Mouse (Mus musculus): ENCODE data around the gene Gm39115. TPM values are rescaled to one million over a fixed set of nuclear protein-coding genes. Genes with fewer than 3 reads are reported as not detected.
"Not testable (repeated sequence)": the region's sequence is repeated elsewhere in the genome, so short reads cannot be mapped to it uniquely, and the experiment has no call there.

The Gm39115 gene
- not detected in 2 replicates for polyA plus RNA-seq (2016; fragmentation: Nextera tagmentation; extraction: Ambion mirVana)

DNA sequence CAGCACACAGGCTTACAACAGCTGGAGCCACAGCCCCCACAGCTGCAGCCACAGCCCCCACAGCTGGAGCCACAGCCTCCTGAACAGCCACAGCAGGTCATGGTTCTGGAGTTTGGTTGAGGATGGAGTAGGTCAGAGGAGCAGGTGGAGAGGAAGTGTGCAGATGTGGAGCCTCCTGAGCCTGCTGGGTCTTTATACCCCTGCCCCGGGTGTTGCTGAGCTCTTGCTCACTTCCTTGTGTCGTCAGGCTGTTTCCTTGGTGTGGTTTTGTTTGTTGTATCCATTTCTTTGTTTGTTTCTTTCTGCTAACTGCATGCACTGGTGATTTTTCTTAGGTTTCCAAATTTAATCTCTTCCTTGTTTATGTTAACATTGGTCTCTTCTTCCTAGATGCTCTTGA is at the start of gene Gm39115:
Gene Gm39115 (minus strand): TSS at position 101 of the 400 bp plus-strand sequence.
- not testable (repeated sequence) for H3K4me3 ChIP-seq (replicated peaks); H3K27ac ChIP-seq; H3K27me3 ChIP-seq; H3K36me3 ChIP-seq; H3K4me2 ChIP-seq; ATAC-seq (ENCODE audit: insufficient number of reproducible peaks, insufficient read depth, low FRiP score, low TSS enrichment, low read depth); H3K9me3 ChIP-seq; H3K4me1 ChIP-seq (replicated peaks); H3K9ac ChIP-seq (replicated peaks)
- 31% methylated on average over 2 of the region's 2 CpGs for WGBS

GRCm38 (mm10) chr7:142181021-142181420 is 45.2 kb upstream of the Gm39115 start:
- no peak overlapping the region for H3K4me2 ChIP-seq
- no peaks in the 10 kb centered on the region for H3K36me3 ChIP-seq
- H3K9ac ChIP-seq (replicated peaks), result no peak overlapping the region
- no peak for ATAC-seq (ENCODE audit: insufficient number of reproducible peaks, insufficient read depth, low FRiP score, low TSS enrichment, low read depth)
- H3K4me1 ChIP-seq (replicated peaks), result no peaks in the 10 kb centered on the region
- no peaks in the 10 kb centered on the region for H3K9me3 ChIP-seq
- no peak overlapping the region for H3K27ac ChIP-seq
- 55% methylated on average over 1 of the region's 1 CpGs for WGBS
- no peaks in the 10 kb centered on the region for H3K27me3 ChIP-seq
- H3K4me3 ChIP-seq (replicated peaks), result no peak overlapping the region

DNA sequence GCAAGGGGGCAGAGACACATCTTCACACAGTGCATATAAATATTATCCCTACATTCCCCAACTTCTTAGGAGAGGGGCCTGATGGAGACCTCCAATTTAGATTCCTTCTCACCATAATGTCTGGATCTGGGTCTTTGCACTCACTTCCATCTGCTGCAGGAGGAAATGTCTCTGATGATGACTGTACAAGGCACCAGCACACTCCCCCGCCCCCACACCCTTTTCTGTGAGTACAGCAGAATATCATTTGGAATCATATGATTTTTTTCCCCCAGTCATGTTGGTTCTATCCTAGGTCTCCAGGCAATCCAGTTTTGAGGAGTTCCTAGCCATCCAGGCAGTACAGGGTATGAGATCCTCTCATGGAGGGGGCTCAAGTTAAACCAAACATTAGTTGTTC is 42.9 kb upstream of the Gm39115 start:
- Histone ChIP-seq H3K9me3 (no peaks in the 10 kb centered on the region), H3K4me3 (replicated peaks) (no peak overlapping the region), H3K4me2 (no peak overlapping the region), H3K36me3 (no peaks in the 10 kb centered on the region), H3K4me1 (replicated peaks) (no peaks in the 10 kb centered on the region), H3K27me3 (no peaks in the 10 kb centered on the region), H3K27ac (no peak overlapping the region), H3K9ac (replicated peaks) (no peak overlapping the region)
- 74% methylated on average over 1 of the region's 1 CpGs for WGBS
- no peak for ATAC-seq (ENCODE audit: insufficient number of reproducible peaks, insufficient read depth, low FRiP score, low TSS enrichment, low read depth)

DNA sequence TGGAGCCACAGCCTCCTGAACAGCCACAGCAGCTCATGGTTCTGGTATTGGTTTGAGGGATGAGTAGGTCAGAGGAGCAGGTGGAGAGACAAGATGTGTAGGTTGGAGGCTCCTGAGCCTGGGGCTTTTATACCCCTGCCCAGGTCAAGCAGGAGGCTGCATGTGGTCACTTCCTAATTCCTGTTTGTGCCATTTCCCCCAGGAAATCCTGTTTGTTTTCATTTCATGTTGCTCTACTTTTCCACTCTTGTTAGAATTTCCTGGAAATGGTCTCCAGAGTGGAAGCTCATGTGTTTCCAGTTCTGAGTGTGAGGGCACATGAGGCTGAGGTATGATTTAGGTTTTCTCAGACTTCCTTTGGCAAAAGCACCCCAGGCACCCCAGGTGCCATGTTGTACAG is 40.1 kb upstream of the Gm39115 start, which contains the start of gene Krtap5-2:
Gene Krtap5-2 (minus strand): TSS at position 101 of the 400 bp plus-strand sequence.
- not testable (repeated sequence) for H3K9me3 ChIP-seq; H3K4me3 ChIP-seq (replicated peaks); H3K4me2 ChIP-seq; H3K27ac ChIP-seq; H3K27me3 ChIP-seq; H3K4me1 ChIP-seq (replicated peaks); H3K36me3 ChIP-seq; ATAC-seq (ENCODE audit: insufficient number of reproducible peaks, insufficient read depth, low FRiP score, low TSS enrichment, low read depth); H3K9ac ChIP-seq (replicated peaks)

GRCm38 (mm10) chr7:142169836-142170235 is 34.0 kb upstream of the Gm39115 start:
- Histone ChIP-seq H3K36me3 (no peaks in the 10 kb centered on the region), H3K27ac (no peak overlapping the region), H3K9me3 (no peaks in the 10 kb centered on the region), H3K4me3 (replicated peaks) (no peak overlapping the region), H3K27me3 (no peaks in the 10 kb centered on the region), H3K4me2 (no peak overlapping the region), H3K4me1 (replicated peaks) (no peaks in the 10 kb centered on the region), H3K9ac (replicated peaks) (no peak overlapping the region)
- 47% methylated on average over 3 of the region's 3 CpGs for WGBS
- no peak for ATAC-seq (ENCODE audit: insufficient number of reproducible peaks, insufficient read depth, low FRiP score, low TSS enrichment, low read depth)

GRCm38 (mm10) chr7:142165639-142166038 is 29.8 kb upstream of the Gm39115 start, which contains the start of gene Gm4553:
TSS of gene Gm4553 (minus strand) at chr7:142165739.
- not testable (repeated sequence) for H3K9me3 ChIP-seq; H3K4me3 ChIP-seq (replicated peaks); ATAC-seq (ENCODE audit: insufficient number of reproducible peaks, insufficient read depth, low FRiP score, low TSS enrichment, low read depth); H3K4me2 ChIP-seq; H3K27me3 ChIP-seq; H3K27ac ChIP-seq; H3K4me1 ChIP-seq (replicated peaks); H3K36me3 ChIP-seq; H3K9ac ChIP-seq (replicated peaks)

GRCm38 (mm10) chr7:142159366-142159765 is 23.5 kb upstream of the Gm39115 start:
- Histone ChIP-seq H3K27me3 (peaks cover 3% of the 10 kb centered on the region; the same call in 1 of the 2 replicates), H3K4me2 (no peak overlapping the region), H3K36me3 (no peaks in the 10 kb centered on the region), H3K4me3 (replicated peaks) (no peak overlapping the region), H3K4me1 (replicated peaks) (no peaks in the 10 kb centered on the region), H3K27ac (no peak overlapping the region), H3K9me3 (no peaks in the 10 kb centered on the region), H3K9ac (replicated peaks) (no peak overlapping the region)
- WGBS, result 90% methylated on average over 3 of the region's 3 CpGs
- ATAC-seq (ENCODE audit: insufficient number of reproducible peaks, insufficient read depth, low FRiP score, low TSS enrichment, low read depth), result no peak

- H3K27me3 ChIP-seq; H3K4me1 ChIP-seq (replicated peaks); H3K4me3 ChIP-seq (replicated peaks); H3K9ac ChIP-seq (replicated peaks); H3K27ac ChIP-seq; H3K36me3 ChIP-seq; H3K9me3 ChIP-seq; ATAC-seq (ENCODE audit: insufficient number of reproducible peaks, insufficient read depth, low FRiP score, low TSS enrichment, low read depth); H3K4me2 ChIP-seq: not testable (repeated sequence)
- WGBS, result 32% methylated on average over 2 of the region's 2 CpGs
Measured at GRCm38 (mm10) chr7:142157013-142157412, 21.2 kb upstream of the Gm39115 start, which contains the start of gene Gm29735. TSS of gene Gm29735 (minus strand) at chr7:142157113.

GRCm38 (mm10) chr7:142155308-142155707 is 19.5 kb upstream of the Gm39115 start:
- H3K27ac ChIP-seq, result no peak overlapping the region
- no peaks in the 10 kb centered on the region for H3K9me3 ChIP-seq
- no peaks in the 10 kb centered on the region for H3K4me1 ChIP-seq (replicated peaks)
- no peaks in the 10 kb centered on the region; the same call in 1 of the 2 replicates for H3K27me3 ChIP-seq
- ATAC-seq (ENCODE audit: insufficient number of reproducible peaks, insufficient read depth, low FRiP score, low TSS enrichment, low read depth), result no peak
- WGBS, result 64% methylated on average over 1 of the region's 1 CpGs
- H3K4me3 ChIP-seq (replicated peaks), result no peak overlapping the region
- no peak overlapping the region for H3K9ac ChIP-seq (replicated peaks)
- H3K4me2 ChIP-seq, result no peak overlapping the region
- H3K36me3 ChIP-seq, result no peaks in the 10 kb centered on the region

GRCm38 (mm10) chr7:142152191-142152590 is 16.4 kb upstream of the Gm39115 start:
- Histone ChIP-seq H3K27ac (no peak overlapping the region), H3K27me3 (no peaks in the 10 kb centered on the region), H3K36me3 (no peaks in the 10 kb centered on the region), H3K4me3 (replicated peaks) (no peak overlapping the region), H3K9me3 (no peaks in the 10 kb centered on the region), H3K9ac (replicated peaks) (no peak overlapping the region), H3K4me1 (replicated peaks) (no peaks in the 10 kb centered on the region), H3K4me2 (no peak overlapping the region)
- 73% methylated on average over 4 of the region's 4 CpGs for WGBS
- no peak for ATAC-seq (ENCODE audit: insufficient number of reproducible peaks, insufficient read depth, low FRiP score, low TSS enrichment, low read depth)

- no peaks in the 10 kb centered on the region for H3K36me3 ChIP-seq
- 0 out of 2 replicates have a peak, but pooled peaks cover 6% of the 10 kb centered on the region for H3K4me1 ChIP-seq (replicated peaks)
- peaks cover 10% of the 10 kb centered on the region; the same call in 1 of the 2 replicates for H3K27me3 ChIP-seq
- H3K4me3 ChIP-seq (replicated peaks), result no peak overlapping the region
- H3K27ac ChIP-seq, result no peak overlapping the region
- H3K9ac ChIP-seq (replicated peaks), result no peak overlapping the region
- no peak for ATAC-seq (ENCODE audit: insufficient number of reproducible peaks, insufficient read depth, low FRiP score, low TSS enrichment, low read depth)
- no peaks in the 10 kb centered on the region for H3K9me3 ChIP-seq
- H3K4me2 ChIP-seq, result no peak overlapping the region
Measured at GRCm38 (mm10) chr7:142148633-142149032, 12.8 kb upstream of the Gm39115 start.

GRCm38 (mm10) chr7:142146033-142146432 is 10.2 kb upstream of the Gm39115 start:
- Histone ChIP-seq H3K9me3 (no peaks in the 10 kb centered on the region), H3K9ac (replicated peaks) (no peak overlapping the region), H3K4me1 (replicated peaks) (0 out of 2 replicates have a peak, but pooled peaks cover 7% of the 10 kb centered on the region), H3K27me3 (peaks cover 10% of the 10 kb centered on the region; the same call in 1 of the 2 replicates), H3K4me2 (no peak overlapping the region), H3K36me3 (no peaks in the 10 kb centered on the region), H3K27ac (no peak overlapping the region), H3K4me3 (replicated peaks) (no peak overlapping the region)
- no peak for ATAC-seq (ENCODE audit: insufficient number of reproducible peaks, insufficient read depth, low FRiP score, low TSS enrichment, low read depth)
- WGBS, result 3% methylated on average over 1 of the region's 1 CpGs
